Mouse (Mus musculus): Measurements from ENCODE around the gene Clpx.
"Not testable (repeated sequence)": the region's sequence is repeated elsewhere in the genome, so short reads cannot be mapped to it uniquely, and the experiment has no call there.

Clpx gene

GRCm38 (mm10) chr9:65340414-65340813, 46.4 kb downstream of the Clpx start:
- no peak for ATAC-seq (ENCODE audit: insufficient number of reproducible peaks, low FRiP score, low TSS enrichment)

DNA sequence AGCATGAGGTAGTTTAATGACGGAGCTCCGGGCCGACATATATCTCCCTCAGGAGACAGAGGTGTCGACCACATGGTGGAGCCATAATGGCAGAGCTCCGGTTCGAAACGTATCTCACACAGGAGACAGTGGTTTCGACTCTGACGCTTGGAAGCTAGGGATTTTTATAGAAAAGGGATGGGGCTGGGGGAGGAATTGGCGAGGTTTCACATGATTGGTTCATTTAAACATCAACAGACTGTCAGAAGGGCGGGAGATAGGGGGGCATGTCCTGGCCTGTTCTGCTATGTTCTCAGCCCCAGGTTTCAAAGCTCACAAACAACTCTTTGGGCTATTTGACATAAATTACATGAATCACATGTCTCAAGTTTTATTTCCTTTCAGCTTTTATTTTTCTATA, 51.4 kb downstream of the Clpx start:
- ATAC-seq (ENCODE audit: insufficient number of reproducible peaks, low FRiP score, low TSS enrichment): not testable (repeated sequence)

DNA sequence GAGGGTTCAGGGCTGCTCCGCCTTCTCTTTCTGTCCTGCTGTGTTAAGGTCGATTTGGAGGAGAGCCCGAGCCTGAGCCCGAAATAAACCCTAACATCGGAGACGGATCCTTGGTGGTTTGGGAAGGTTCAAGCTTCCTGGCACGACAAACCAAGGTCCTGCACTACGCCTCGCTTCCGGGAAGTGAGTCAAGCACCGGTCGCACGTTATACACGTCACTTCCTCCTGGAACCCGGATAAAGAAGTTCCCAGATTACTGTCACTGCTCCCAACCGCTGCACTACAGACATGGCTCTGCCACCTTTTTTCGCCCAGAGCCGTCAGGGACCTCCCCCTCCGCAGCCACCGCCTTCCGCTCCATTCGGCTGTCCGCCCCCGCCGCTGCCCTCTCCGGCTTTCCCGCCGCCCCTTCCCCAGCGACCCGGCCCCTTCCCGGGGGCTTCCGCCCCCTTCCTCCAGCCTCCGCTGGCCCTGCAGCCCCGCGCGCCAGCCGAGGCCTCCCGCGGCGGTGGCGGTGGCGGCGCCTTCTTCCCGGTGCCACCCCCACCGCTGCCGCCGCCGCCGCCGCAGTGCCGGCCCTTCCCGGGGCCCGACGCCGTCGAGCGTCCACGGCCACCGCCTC, 51.9 kb downstream of the Clpx start, which contains the start of gene Pdcd7:
TSS of gene Pdcd7 (plus strand) at position 251 of the 622 bp plus-strand sequence.
- peak; percentile 92; the same call in 1 of the 2 replicates for ATAC-seq (ENCODE audit: insufficient number of reproducible peaks, low FRiP score, low TSS enrichment)

GRCm38 (mm10) chr9:65346476-65347111, 52.5 kb downstream of the Clpx start:
- ATAC-seq (ENCODE audit: insufficient number of reproducible peaks, low FRiP score, low TSS enrichment): peak; percentile 72; the same call in 1 of the 2 replicates

DNA sequence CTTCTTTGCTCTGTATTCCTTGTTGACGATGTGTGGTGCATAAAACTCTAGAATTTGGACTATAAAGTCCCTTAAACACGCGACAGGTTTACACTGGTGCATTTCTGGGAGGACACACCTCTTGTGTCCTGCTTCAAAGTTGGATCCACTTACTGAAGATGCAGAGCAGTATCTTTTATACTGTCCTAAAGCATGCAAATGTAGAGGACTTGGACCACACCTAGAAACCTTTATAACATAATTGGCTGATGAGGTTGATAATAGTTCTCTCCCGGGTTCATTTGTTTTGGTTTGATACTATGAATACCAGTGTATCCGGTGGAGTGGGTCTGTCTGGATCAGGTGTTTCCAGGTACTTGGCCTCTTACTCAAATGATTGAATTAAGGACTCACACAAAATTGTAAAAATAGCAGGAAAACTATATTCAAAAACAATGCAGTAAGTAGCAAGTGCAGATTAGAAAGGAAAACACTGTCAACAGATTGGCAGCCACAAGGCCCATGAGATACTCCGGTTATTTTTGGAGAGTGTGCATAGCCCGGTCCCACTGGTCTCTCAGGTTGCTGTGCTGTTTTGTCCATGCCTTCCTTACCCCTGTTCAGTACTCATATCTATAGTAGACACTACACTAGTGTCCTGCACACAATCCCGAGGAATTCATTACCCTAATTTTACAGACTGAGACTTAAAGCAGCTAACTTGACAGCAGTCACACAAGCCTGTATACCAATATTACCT, 53.2 kb downstream of the Clpx start:
- ATAC-seq (ENCODE audit: insufficient number of reproducible peaks, low FRiP score, low TSS enrichment): no peak

DNA sequence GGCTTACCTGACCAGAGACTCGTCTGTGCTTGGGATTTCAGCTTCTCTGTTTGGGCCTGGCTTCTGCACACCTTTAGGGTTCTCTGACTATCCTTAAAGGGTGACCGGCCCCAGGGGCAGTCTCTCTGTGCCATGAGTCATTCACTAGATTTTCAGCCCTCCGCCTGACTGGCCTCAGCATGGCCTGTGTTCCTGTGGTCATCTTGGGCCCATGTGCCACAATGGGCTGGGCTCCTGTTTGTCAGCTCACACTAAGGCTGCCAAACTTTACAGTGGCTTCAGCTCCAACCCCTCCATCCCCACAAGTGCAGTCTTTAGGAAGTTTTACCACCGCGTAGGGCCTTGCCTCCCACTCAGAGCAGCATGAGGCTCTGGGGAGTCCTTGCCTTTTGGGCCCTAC, 59.2 kb downstream of the Clpx start:
- no peak for ATAC-seq (ENCODE audit: insufficient number of reproducible peaks, low FRiP score, low TSS enrichment)

GRCm38 (mm10) chr9:65356561-65356960, 62.5 kb downstream of the Clpx start:
- no peak for ATAC-seq (ENCODE audit: insufficient number of reproducible peaks, low FRiP score, low TSS enrichment)

DNA sequence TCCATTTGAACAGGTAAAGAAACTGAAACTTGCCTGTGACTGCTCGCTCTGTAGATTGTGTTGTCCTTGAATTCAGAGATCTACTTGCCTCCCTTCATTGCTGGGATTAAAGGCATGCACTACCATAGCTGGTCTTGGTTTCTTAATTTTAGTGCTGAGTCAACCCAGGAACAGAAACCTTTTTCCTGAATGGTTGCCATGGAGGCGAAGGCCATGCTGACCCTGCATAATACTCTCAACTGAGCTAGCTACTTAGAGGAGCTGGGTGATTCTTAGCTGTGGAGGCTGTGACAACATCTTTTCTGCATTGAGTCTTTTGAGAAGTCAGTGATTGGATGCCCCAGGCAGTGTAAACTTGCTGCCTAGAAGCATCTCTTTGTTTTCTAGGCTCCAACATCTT, 62.9 kb downstream of the Clpx start:
- ATAC-seq (ENCODE audit: insufficient number of reproducible peaks, low FRiP score, low TSS enrichment): no peak

DNA sequence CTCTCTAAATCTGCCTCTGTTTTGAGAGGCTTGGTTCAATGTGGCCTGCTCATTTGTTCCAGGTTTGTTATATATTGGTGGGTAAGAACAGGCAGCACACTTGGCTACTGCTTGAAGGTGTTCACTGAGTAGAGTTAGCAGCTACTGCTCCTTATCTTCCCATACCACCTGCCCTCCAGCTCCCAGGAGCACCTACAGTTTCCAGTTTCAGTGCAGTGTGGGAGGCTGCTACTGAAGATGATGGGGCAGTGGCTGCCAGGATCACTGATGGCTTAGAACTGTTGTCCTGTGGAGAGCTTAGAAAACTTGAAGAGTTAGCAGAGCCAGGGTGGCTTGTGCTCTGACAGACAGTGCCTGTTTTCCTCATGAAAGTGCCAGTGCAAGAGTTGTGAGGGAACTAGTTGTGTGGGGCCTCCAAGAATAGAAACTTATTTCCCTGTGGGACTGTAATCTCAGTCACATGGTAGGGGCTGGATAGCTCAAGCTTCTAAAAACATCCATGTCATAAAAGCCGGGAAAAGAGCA, 65.0 kb downstream of the Clpx start:
- ATAC-seq (ENCODE audit: insufficient number of reproducible peaks, low FRiP score, low TSS enrichment): no peak

DNA sequence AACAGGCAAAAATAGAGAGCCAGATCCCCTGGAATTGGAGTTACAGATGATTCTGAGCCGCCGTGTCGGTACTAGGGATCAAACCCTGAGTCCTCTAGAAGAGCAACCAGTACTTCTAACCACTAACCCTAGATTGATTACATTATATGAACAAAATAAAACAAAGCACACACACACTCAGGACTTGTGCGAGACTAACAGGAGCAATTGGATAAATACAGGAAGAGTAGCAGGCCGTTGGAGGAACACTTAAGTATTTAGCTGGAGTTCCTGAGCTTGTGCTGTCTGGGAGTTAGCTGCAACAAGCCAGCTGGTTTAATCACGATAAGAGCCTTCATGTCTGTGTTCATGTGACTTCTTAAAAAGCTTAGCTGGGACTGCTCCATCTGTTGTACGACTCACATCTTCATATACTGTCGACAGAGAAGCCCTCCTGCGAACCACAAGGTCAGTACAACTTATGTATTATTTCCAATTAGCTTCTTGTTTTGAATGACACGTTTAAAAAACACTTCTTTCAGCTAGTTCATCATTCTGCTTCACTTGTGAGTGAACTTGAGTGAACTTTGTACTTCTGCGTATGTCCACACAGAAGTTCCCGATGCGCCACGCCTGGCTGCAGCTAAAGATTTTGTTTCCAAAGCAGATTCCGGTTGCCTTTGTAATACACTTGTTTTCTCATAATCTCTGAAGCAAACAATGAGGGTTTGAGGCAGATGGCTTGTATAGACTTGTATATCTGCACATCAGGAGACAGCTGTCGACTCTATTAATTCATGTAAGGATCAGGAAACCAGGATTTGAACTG, 66.8 kb downstream of the Clpx start, which contains the start of gene Ubap1l:
TSS of gene Ubap1l (plus strand) at position 401 of the 808 bp plus-strand sequence.
- no peak for ATAC-seq (ENCODE audit: insufficient number of reproducible peaks, low FRiP score, low TSS enrichment)

DNA sequence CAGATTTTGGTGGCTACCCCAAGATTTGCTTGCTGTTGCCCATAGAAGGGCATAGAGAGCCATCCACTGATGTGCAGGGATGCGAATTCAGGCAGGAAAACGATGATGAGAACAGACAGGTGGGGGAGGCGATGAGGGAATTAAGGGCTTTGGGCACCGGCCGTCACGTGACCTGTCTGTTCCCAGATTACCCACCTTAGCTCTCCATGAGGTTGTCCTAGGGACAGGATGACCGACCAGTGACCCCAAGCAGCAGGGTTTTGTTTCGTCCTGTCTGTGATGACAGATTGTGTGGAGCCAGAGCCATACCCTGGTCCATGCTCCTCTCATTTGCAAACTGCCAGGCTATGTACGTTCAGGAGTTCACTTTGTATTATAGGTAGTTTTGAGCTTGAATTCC, 69.6 kb downstream of the Clpx start:
- no peak for ATAC-seq (ENCODE audit: insufficient number of reproducible peaks, low FRiP score, low TSS enrichment)

DNA sequence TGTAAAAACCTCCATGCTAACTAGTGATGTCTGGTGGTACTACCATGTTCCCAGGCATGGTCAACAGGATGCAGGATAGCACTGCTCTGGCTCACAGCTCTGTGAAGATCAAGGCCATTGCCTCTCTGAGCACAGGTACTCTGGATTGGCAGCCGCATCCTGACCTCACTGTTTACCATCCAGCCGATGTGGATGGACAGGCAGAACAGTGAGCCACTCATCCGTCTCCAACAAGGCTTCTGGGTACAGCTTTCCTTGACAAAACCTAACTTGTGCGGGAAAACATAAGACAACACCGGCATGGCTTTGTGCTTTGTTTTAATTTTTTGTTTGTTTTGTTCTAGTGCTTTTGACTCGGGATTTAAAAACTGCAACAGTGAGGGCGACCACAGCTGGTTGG, 71.7 kb downstream of the Clpx start:
- no peak for ATAC-seq (ENCODE audit: insufficient number of reproducible peaks, low FRiP score, low TSS enrichment)

DNA sequence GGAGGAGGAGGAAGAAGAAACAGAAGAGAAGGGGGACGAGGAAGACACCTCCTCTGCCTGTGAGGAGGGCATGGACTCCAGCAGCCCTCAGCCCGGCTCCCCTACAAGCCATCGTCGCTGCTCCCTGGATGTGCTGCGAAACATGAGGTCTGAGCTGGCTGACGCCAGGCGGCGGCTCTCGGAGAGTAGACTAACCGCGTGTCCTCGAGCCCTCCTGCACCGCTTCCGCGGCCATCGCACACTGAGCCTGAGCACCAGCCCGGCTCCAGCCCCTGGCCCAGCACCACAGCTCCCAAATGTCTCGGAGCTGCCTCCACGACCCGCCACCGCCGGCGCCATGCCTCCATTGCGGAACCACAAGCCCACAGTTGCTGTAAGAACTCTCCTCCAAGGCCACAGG, 77.7 kb downstream of the Clpx start:
- no peak for ATAC-seq (ENCODE audit: insufficient number of reproducible peaks, low FRiP score, low TSS enrichment)

GRCm38 (mm10) chr9:65372449-65372848, 78.4 kb downstream of the Clpx start:
- no peak for ATAC-seq (ENCODE audit: insufficient number of reproducible peaks, low FRiP score, low TSS enrichment)

- ATAC-seq (ENCODE audit: insufficient number of reproducible peaks, low FRiP score, low TSS enrichment): no peak
These were observed 80.6 kb downstream of the Clpx start for GRCm38 (mm10) chr9:65374468-65375162.

DNA sequence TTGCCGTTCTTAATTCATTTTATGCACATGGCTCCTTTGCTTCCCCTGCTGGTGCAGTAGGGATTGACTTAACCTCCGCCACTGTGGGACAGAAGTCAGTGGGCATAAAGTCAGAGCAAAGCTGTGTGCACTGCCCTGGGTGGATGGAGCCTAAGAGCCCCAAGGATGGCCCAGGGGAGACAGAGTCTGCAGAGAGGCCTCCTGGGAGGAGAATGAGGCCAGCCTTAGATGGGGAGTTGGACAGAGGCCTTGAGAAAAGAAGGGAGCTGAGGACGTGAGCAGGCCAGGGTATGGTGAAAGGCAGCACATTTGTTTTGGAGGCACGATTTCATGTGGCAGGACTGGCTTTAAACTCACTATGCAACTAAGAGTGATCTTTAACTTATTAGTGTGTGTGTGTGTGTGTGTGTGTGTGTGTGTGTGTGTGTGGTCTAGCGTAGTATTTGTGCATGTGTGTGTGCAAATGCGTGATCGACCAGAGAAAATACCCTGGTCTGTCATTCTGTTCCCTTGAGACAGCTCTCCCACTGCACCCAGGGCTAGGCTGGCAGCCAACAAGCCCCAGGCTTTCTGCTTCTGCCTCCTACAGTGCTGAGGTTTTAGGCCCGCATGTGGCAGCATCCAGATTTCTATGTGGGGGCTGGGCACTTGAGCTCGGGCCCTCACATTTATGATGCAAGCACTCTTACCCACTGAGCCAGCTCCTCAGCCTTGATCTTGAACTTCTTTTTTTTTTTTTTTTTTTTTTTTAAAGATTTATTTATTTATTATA, 81.3 kb downstream of the Clpx start:
- no peak for ATAC-seq (ENCODE audit: insufficient number of reproducible peaks, low FRiP score, low TSS enrichment)

All from cerebellum, adult (tissue).